Comparison of ENCODE assay signal across 10 mouse cellular contexts in genomic region chr2:91096524-91096923, GRCm38 (mm10). TPM values are rescaled to one million over a fixed set of nuclear protein-coding genes. Genes with fewer than 3 reads are reported as not detected.
DNase-seq lines count a peak whose midpoint lies in the region; ATAC-seq and TF ChIP-seq lines count a peak whose summit lies in the region.
"Had no signal": no experiment of that assay in that cellular context is flagged by ENCODE, and none has a peak within 500 bp of the region (broad histone marks: within the 10 kb centered on the region; RNA-seq: fewer than 3 reads in every experiment).

No protein-coding gene starts in this region.

- no peak for TF ChIP-seq RAD21 in MEL (IDR thresholded peaks at IDR 0.05; ENCODE audit: low read depth, low read length)

- no peak overlapping the region for H3K27ac ChIP-seq in heart, embryonic 13.5 days (replicated peaks)
- peak overlapping the region; percentile 85 for H3K27ac ChIP-seq in MEL (ENCODE audit: control insufficient read depth, low read depth, low read length)
- H3K27ac ChIP-seq: embryonic facial prominence, embryonic 12.5 days had no signal

- H3K27me3 ChIP-seq in heart, embryonic 13.5 days (replicated peaks) = no peaks in the 10 kb centered on the region
- no peaks in the 10 kb centered on the region for H3K27me3 ChIP-seq in MEL (ENCODE audit: control insufficient read depth in 1 of 2, insufficient read depth in 2 of 2, low read length in 2 of 2)
- H3K27me3 ChIP-seq: embryonic facial prominence, embryonic 12.5 days; Patski had no signal

- DNase-seq in heart, postnatal 14 days = no peak
- peak; percentile 84 for DNase-seq in MEL (ENCODE audit: low read depth, low spot score)
- peak; percentile 71 for DNase-seq in liver
- no peak for DNase-seq in cerebellum, postnatal 10 days
- no peak for DNase-seq in left cerebral cortex, adult 18-20 months (ENCODE audit: low spot score in 2 of 2)
- no peak for DNase-seq in kidney, adult 9 months

- 48% methylated on average over 14 of the region's 14 CpGs for whole genome bisulfite sequencing in heart, embryonic 13.5 days

- intact Hi-C loops in heart, postnatal 14 days (cut with DNase I) = no loop called here

- peak; percentile 27 to 70; a peak in 3 of 4 replicates for TF ChIP-seq POLR2A in MEL (IDR thresholded peaks at IDR 0.05; ENCODE audit: control insufficient read depth in 1 of 2, insufficient read depth in 1 of 2, low read depth in 1 of 2, low read length in 2 of 2, poor library complexity in 1 of 2)

- H3K9ac ChIP-seq in heart, embryonic 13.5 days = peak overlapping the region; percentile 38; the same call in 1 of the 2 replicates
- peak overlapping the region; percentile 91 for H3K9ac ChIP-seq in MEL (ENCODE audit: control insufficient read depth, low read depth, low read length, poor library complexity, severe bottlenecking)
- H3K9ac ChIP-seq: embryonic facial prominence, embryonic 12.5 days had no signal

- peak overlapping the region; percentile 11; the same call in 1 of the 2 replicates for H3K4me3 ChIP-seq in heart, embryonic 13.5 days
- H3K4me3 ChIP-seq in MEL (ENCODE audit: control insufficient read depth in 1 of 2, insufficient read depth in 1 of 2, low read depth in 2 of 2, low read length in 2 of 2) = peak overlapping the region; percentile 69 to 83
- H3K4me3 ChIP-seq: embryonic facial prominence, embryonic 12.5 days had no signal

- H3K4me1 ChIP-seq in heart, embryonic 13.5 days = peaks cover 11% of the 10 kb centered on the region
- H3K4me1 ChIP-seq in MEL (ENCODE audit: control insufficient read depth in 1 of 2, insufficient read depth in 2 of 2, low read length in 2 of 2) = peaks cover 11 to 27% of the 10 kb centered on the region in 2 experiments
- H3K4me1 ChIP-seq: embryonic facial prominence, embryonic 12.5 days had no signal

- H3K4me2 ChIP-seq in heart, embryonic 13.5 days = no peak overlapping the region
- H3K4me2 ChIP-seq: embryonic facial prominence, embryonic 12.5 days had no signal

- peak; percentile 58 to 80 for TF ChIP-seq EP300 in MEL (IDR thresholded peaks at IDR 0.05; ENCODE audit: low read depth in 1 of 2, low read length in 2 of 2)

- no peaks in the 10 kb centered on the region for H3K36me3 ChIP-seq in heart, embryonic 13.5 days
- H3K36me3 ChIP-seq in MEL (ENCODE audit: control insufficient read depth in 1 of 2, insufficient read depth in 2 of 2, low read length in 2 of 2) = peaks cover 6 to 17% of the 10 kb centered on the region in 2 experiments; a peak in 3 of 4 replicates
- H3K36me3 ChIP-seq: embryonic facial prominence, embryonic 12.5 days had no signal

- H3K9me3 ChIP-seq in heart, embryonic 13.5 days = no peaks in the 10 kb centered on the region
- H3K9me3 ChIP-seq in MEL (replicated peaks; ENCODE audit: insufficient read depth, low read length) = no peaks in the 10 kb centered on the region
- H3K9me3 ChIP-seq: embryonic facial prominence, embryonic 12.5 days had no signal

- no peak for ATAC-seq in heart, embryonic 13.5 days (ENCODE audit: extremely low read depth, insufficient number of reproducible peaks, low FRiP score, low TSS enrichment)
- peak; percentile 73 for ATAC-seq in monocyte, adult 5-6 weeks (replicated peaks; ENCODE audit: insufficient number of reproducible peaks, low FRiP score, low TSS enrichment, poor library complexity, severe bottlenecking)
- ATAC-seq: Patski had no signal

- TF ChIP-seq CTCF in MEL (IDR thresholded peaks at IDR 0.05 in 2 of 3, conservative IDR thresholded peaks at IDR 0.05 in 1 of 3; ENCODE audit: control insufficient read depth in 1 of 3, insufficient read depth in 1 of 3, low read depth in 2 of 3, low read length in 3 of 3, poor library complexity in 1 of 3, severe bottlenecking in 1 of 3) = no peak

- H3K79me2 ChIP-seq in MEL (ENCODE audit: control insufficient read depth, insufficient read depth, low read length, poor library complexity) = peaks cover 38% of the 10 kb centered on the region

TF ChIP-seq in MEL, 35 proteins besides CTCF, POLR2A, EP300 and RAD21:
- TF ChIP-seq MYB (IDR thresholded peaks at IDR 0.05; ENCODE audit: low read depth, low read length) = no peak
- 0 out of 2 replicates have a peak, but pooled peaks have one; percentile 31 for TF ChIP-seq TBP (IDR thresholded peaks at IDR 0.05; ENCODE audit: low read depth, low read length)
- TF ChIP-seq RCOR1 (IDR thresholded peaks at IDR 0.05; ENCODE audit: low read depth, low read length) = peak; percentile 47; the same call in 1 of the 2 replicates
- TF ChIP-seq SIN3A (IDR thresholded peaks at IDR 0.05; ENCODE audit: low read length) = peak; percentile 59
- TF ChIP-seq NRF1 (IDR thresholded peaks at IDR 0.05; ENCODE audit: insufficient read depth, low read depth, low read length, poor library complexity, severe bottlenecking) = no peak
- TF ChIP-seq ELF1 (IDR thresholded peaks at IDR 0.05; ENCODE audit: low read depth, low read length) = peak; percentile 59; the same call in 1 of the 2 replicates
- peak; percentile 66; the same call in 1 of the 2 replicates for TF ChIP-seq BHLHE40 (IDR thresholded peaks at IDR 0.05; ENCODE audit: borderline replicate concordance, low read depth, low read length)
- TF ChIP-seq GATA1 (IDR thresholded peaks at IDR 0.05; ENCODE audit: low read depth, low read length) = peak; percentile 68
- TF ChIP-seq MAZ (IDR thresholded peaks at IDR 0.05; ENCODE audit: low read depth, low read length) = peak; percentile 55; the same call in 1 of the 2 replicates
- TF ChIP-seq KAT2A (conservative IDR thresholded peaks at IDR 0.05; ENCODE audit: low read depth, low read length) = no peak
- peak; percentile 92 for TF ChIP-seq ETS1 (IDR thresholded peaks at IDR 0.05; ENCODE audit: low read depth, low read length)
- no peak for TF ChIP-seq ZNF384 (IDR thresholded peaks at IDR 0.05; ENCODE audit: low read depth, low read length)
- peak; percentile 66; the same call in 1 of the 2 replicates for TF ChIP-seq ZMIZ1 (IDR thresholded peaks at IDR 0.05; ENCODE audit: low read depth, low read length)
- TF ChIP-seq MEF2A (IDR thresholded peaks at IDR 0.05; ENCODE audit: extremely low read depth, insufficient replicate concordance, low read depth, low read length, poor library complexity, severe bottlenecking) = no peak
- TF ChIP-seq MAFK (IDR thresholded peaks at IDR 0.05; ENCODE audit: borderline replicate concordance, low read depth, low read length) = no peak
- peak; percentile 88 for TF ChIP-seq TCF12 (IDR thresholded peaks at IDR 0.05; ENCODE audit: low read depth, low read length)
- peak; percentile 82 for TF ChIP-seq TAL1 (IDR thresholded peaks at IDR 0.05; ENCODE audit: low read length)

RNA-seq across cellular contexts. Expression of gene Spi1, which starts 14.3 kb away (rescaled TPM):
- polyA plus RNA-seq in heart, embryonic 13.5 days (2015; fragmentation: Nextera tagmentation; extraction: Ambion mirVana) = 3.5 and 3.9 TPM in 2 replicates
- 1 to 10 TPM; 4.1 TPM for total RNA-seq in heart, postnatal 14 days (2021)
- 108 and 129 TPM in 2 replicates for total RNA-seq in MEL (2012; rRNA removed)
- 100 to 1,000 TPM in 1 of 2 experiments, 10 to 100 TPM in 1; 95.9 to 142 TPM for polyA plus RNA-seq in MEL (2012; ENCODE audit: insufficient read depth in 1 of 2, insufficient read length in 2 of 2, low read depth in 1 of 2, low replicate concordance in 2 of 2, missing spikeins in 1 of 2)
- total RNA-seq in monocyte, adult 5-6 weeks (2017) = 306 to 616 TPM (median 505 TPM) in 3 replicates
- 1 to 10 TPM; 3.2 to 3.6 TPM for total RNA-seq in left cerebral cortex, adult 18-20 months (2021)

RNA-seq across cellular contexts. Expression of gene Mybpc3, which starts 21.4 kb away (rescaled TPM):
- 806 and 882 TPM in 2 replicates for polyA plus RNA-seq in heart, embryonic 13.5 days (2015; fragmentation: Nextera tagmentation; extraction: Ambion mirVana)
- 1,000 to 10,000 TPM; 1,701 to 1,920 TPM for total RNA-seq in heart, postnatal 14 days (2021)
- total RNA-seq in MEL (2012; rRNA removed) = 0.19 and 0.29 TPM in 2 replicates
- polyA plus RNA-seq in MEL (2012; ENCODE audit: insufficient read depth in 1 of 2, insufficient read length in 2 of 2, low read depth in 1 of 2, low replicate concordance in 2 of 2, missing spikeins in 1 of 2) = under 1 TPM in 1 of 2 experiments, not detected in 1; 0.50 TPM
- 1.4 to 5.2 TPM (median 3.7 TPM) in 3 replicates for total RNA-seq in monocyte, adult 5-6 weeks (2017)
- under 1 TPM; 0.12 TPM for total RNA-seq in left cerebral cortex, adult 18-20 months (2021)
- polyA plus RNA-seq: Patski had no signal

RNA-seq across cellular contexts. Expression of gene Slc39a13, which starts 26.3 kb away (rescaled TPM):
- polyA plus RNA-seq in heart, embryonic 13.5 days (2015; fragmentation: Nextera tagmentation; extraction: Ambion mirVana) = 45.0 and 55.5 TPM in 2 replicates
- total RNA-seq in heart, postnatal 14 days (2021) = 10 to 100 TPM; 24.7 to 25.5 TPM
- 7.7 and 9.4 TPM in 2 replicates for total RNA-seq in MEL (2012; rRNA removed)
- polyA plus RNA-seq in MEL (2012; ENCODE audit: insufficient read depth in 1 of 2, insufficient read length in 2 of 2, low read depth in 1 of 2, low replicate concordance in 2 of 2, missing spikeins in 1 of 2) = 10 to 100 TPM in 1 of 2 experiments, not detected in 1; 19.1 TPM
- total RNA-seq in monocyte, adult 5-6 weeks (2017) = 15.6 to 33.3 TPM (median 26.7 TPM) in 3 replicates
- total RNA-seq in left cerebral cortex, adult 18-20 months (2021) = 10 to 100 TPM; 26.8 to 31.8 TPM

RNA-seq across cellular contexts. Expression of gene Psmc3, which starts 42.7 kb away (rescaled TPM):
- polyA plus RNA-seq in heart, embryonic 13.5 days (2015; fragmentation: Nextera tagmentation; extraction: Ambion mirVana) = 226 and 239 TPM in 2 replicates
- 100 to 1,000 TPM; 209 to 211 TPM for total RNA-seq in heart, postnatal 14 days (2021)
- total RNA-seq in MEL (2012; rRNA removed) = 259 and 271 TPM in 2 replicates
- 1,000 to 10,000 TPM in 1 of 2 experiments, 100 to 1,000 TPM in 1; 428 to 1,459 TPM for polyA plus RNA-seq in MEL (2012; ENCODE audit: insufficient read depth in 1 of 2, insufficient read length in 2 of 2, low read depth in 1 of 2, low replicate concordance in 2 of 2, missing spikeins in 1 of 2)
- 235 to 255 TPM (median 248 TPM) in 3 replicates for total RNA-seq in monocyte, adult 5-6 weeks (2017)
- 100 to 1,000 TPM; 210 to 211 TPM for total RNA-seq in left cerebral cortex, adult 18-20 months (2021)

Comparison
In these comparisons a context has a peak if more than half of its experiments do, and no peak if none do; other contexts are left out.
1. DNase-seq: peak in MEL (single experiment) and liver (single experiment); none in heart, postnatal 14 days (0 of 2), cerebellum, postnatal 10 days (0 of 2), left cerebral cortex, adult 18-20 months (0 of 2) and kidney, adult 9 months (single experiment).
2. RNA of gene Spi1, which starts 14.3 kb away (total RNA-seq): 306 to 616 TPM in monocyte, adult 5-6 weeks and 108 to 129 TPM in MEL; 4.1 TPM in heart, postnatal 14 days and 3.2 to 3.6 TPM in left cerebral cortex, adult 18-20 months; every median in the first group is over 10 times any median in the second.
3. RNA of gene Mybpc3, which starts 21.4 kb away (total RNA-seq): 1,701 to 1,920 TPM in heart, postnatal 14 days; 1.4 to 5.2 TPM in monocyte, adult 5-6 weeks, 0.19 to 0.29 TPM in MEL and 0.12 TPM in left cerebral cortex, adult 18-20 months; every median in the first group is over 100 times any median in the second.